Mouse (Mus musculus) cerebellum, postnatal 10 days (tissue): ENCODE results near the gene Olfr601.
"Not testable (repeated sequence)": the region's sequence is repeated elsewhere in the genome, so short reads cannot be mapped to it uniquely, and the experiment has no call there.

Source experiments
- DNase-seq, 2 experiments: peaks; one replicate each; pipeline ENCODE4 v3.0.0; 2021; ENCODE audit warnings: mixed read lengths in 2 of 2

Gene Olfr601

GRCm38 (mm10) chr7:103362555-103362954 lies at the start of gene Olfr601:
Gene Olfr601 (minus strand): TSS chr7:103362655.
- no peak for DNase-seq

GRCm38 (mm10) chr7:103406521-103407055 lies 44.1 kb upstream of the Olfr601 start:
- DNase-seq: not testable (repeated sequence)

- DNase-seq: no peak
Measured at GRCm38 (mm10) chr7:103398981-103399380, 36.5 kb upstream of the Olfr601 start.

GRCm38 (mm10) chr7:103397758-103398157 lies 35.3 kb upstream of the Olfr601 start:
- DNase-seq: no peak

- no peak for DNase-seq
Measured at GRCm38 (mm10) chr7:103386077-103386476, 23.6 kb upstream of the Olfr601 start, which contains the start of gene Olfr603. Gene Olfr603 (minus strand): TSS chr7:103386177.

- no peak for DNase-seq
Measured at GRCm38 (mm10) chr7:103349569-103349968, 12.9 kb downstream of the Olfr601 start, which contains the start of gene Olfr600. Gene Olfr600 (minus strand): TSS chr7:103349669.

GRCm38 (mm10) chr7:103335617-103336016 lies 26.8 kb downstream of the Olfr601 start, which contains the start of gene Olfr599:
Gene Olfr599 (plus strand): TSS chr7:103335917.
- DNase-seq: no peak

- no peak for DNase-seq
Measured at GRCm38 (mm10) chr7:103323268-103323667, 39.2 kb downstream of the Olfr601 start, which contains the start of gene Olfr598. Gene Olfr598 (plus strand): TSS chr7:103323568.

GRCm38 (mm10) chr7:103316015-103316414 lies 46.4 kb downstream of the Olfr601 start, which contains the start of gene Olfr597:
Gene Olfr597 (plus strand): TSS chr7:103316315.
- DNase-seq: not testable (repeated sequence)
